Mouse (Mus musculus) mouse trophoblast stem cell (cell line): ENCODE measurements around the gene Cd33.

Experiments used
- in situ Hi-C, 2 experiments: fragments of 300-500 bp; cut with MseI, MboI; formaldehyde crosslinking; loops; 2 replicates in 1 of 2; 3 replicates in 1 of 2; pipeline ENCODE4 v1.15.1; 2025

Cd33 gene

DNA sequence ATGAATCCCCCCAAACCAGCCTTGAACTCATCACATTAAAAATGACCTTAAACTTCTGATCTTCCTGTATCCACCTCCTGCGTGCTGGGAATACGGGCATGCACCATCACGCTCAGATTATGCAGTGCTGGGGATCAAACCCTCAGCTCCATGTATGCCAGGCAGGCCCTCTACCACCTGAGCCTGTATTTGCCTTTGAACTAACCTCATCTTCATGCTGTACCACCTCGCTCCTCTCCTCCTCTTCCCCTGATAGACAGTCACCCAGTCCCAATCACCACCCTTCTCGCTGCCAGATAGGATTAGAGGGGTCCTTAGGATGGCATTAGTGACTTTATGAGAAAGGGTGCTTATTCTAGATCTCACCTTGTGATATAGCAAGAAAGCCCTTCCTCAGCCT is 29.2 kb downstream of the Cd33 start:
- in situ Hi-C loops = no loop called here

DNA sequence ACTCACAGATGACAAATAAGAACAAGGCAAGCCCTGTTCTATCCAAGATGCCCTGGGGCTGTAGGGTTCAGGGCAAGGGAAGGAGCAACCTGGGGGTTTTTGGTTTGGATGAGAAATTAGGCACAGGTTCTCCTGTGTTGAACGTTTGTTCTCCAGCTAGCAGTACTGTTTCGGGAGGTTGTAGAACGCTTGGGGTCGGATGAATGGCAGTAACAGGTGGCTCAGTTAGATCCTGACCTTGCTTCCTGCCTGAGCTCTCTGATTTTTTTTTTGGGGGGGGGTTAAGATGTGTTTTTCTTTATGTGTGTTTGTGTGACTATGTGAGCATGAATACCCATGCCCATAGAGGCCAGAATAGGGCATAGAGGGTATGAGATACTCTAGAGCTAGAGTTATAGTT is 31.7 kb downstream of the Cd33 start:
- in situ Hi-C loops = no loop called here

DNA sequence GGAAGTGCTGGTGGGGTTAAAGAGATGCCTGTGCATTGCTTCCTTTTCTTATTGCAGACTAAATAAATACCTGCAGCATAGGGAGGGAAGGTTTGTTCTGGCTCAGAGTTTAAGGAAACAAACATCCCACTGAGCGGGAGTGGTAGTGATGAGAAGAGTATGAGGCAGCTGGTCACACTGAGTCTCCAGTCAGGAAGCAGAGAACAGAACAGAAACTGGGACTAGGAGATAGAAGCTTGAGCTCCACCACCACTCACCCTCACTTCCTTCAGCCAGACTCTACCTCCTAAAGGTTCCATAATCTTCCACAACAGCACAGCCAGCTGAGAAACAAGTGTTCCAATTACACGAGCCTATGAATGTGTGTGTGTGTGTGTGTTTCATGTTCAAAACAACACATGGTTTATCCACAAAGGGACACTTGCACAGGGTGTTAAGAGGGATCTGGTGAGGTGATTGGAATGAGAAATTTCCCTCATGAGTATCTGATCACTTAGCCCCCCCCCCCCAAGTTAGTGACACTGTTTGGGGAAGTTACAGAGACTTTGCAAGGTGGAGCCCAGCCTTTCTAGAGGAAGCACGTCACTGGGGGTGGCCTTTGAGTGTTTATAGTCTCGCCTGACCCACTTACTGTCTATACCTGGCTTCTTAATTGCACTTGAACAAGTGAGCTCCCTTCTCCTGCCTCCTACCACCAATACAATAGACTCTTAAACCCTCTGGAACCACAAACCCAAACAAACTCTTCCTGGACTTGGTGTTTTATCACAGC is 32.3 kb downstream of the Cd33 start:
- in situ Hi-C loops = no loop called here

GRCm38 (mm10) chr7:43495343-43496021 is 48.7 kb downstream of the Cd33 start:
- in situ Hi-C loops = no loop called here

- in situ Hi-C loops = no loop called here
Observed at GRCm38 (mm10) chr7:43490861-43491260, 53.4 kb downstream of the Cd33 start.

DNA sequence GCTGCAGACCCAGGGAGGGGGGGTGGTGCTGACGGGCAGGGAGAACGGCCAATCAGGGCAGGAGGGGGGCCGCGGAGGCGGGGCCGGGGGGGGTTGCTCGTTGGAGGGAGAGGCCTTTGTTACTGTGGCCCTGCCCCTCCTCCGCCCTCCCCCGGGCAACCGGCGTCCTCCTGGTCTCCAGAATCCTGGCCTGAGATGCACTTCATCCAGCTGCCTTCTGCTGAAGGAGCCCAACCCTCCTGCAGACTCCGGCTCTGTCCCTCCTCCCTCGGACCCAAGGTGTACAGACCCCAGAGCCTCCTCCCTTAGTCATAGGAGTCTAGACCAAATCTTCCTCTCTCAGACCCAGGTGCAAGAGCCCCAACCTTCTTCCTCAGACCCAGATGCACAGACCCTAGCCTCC is 54.0 kb downstream of the Cd33 start:
- in situ Hi-C loops = no loop called here

DNA sequence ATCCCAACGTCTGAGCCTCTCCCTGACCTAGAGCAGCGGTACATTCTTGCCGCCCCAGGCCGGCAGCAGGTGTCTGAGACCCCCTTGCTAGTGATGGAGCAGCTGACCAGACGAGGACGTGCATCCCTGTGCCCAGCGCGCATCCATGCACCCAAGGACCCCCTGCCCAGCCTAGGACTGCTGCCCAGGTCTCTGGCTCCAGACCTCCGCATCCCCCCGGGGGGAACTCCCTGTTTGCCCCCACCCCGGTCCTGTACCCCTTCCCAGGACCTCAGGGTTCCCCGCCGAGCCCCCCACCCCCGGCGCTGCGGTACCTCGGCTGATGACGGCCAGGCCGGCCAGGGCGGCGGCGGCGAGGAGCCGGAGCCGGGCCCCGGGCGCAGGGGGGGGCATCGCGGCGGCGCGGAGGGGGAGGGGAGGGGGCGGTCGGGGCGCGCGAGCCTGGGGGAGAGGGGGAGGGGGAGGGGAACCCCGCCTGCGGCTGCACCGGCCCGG is 54.5 kb downstream of the Cd33 start, which contains the start of gene Iglon5:
Gene Iglon5 (minus strand): TSS at position 445 of the 495 bp plus-strand sequence.
- in situ Hi-C loops = no loop called here

- in situ Hi-C loops = no loop called here
Observed at GRCm38 (mm10) chr7:43488646-43489045, 55.6 kb downstream of the Cd33 start.

- in situ Hi-C loops = no loop called here
Observed at GRCm38 (mm10) chr7:43483236-43483635, 61.0 kb downstream of the Cd33 start.

DNA sequence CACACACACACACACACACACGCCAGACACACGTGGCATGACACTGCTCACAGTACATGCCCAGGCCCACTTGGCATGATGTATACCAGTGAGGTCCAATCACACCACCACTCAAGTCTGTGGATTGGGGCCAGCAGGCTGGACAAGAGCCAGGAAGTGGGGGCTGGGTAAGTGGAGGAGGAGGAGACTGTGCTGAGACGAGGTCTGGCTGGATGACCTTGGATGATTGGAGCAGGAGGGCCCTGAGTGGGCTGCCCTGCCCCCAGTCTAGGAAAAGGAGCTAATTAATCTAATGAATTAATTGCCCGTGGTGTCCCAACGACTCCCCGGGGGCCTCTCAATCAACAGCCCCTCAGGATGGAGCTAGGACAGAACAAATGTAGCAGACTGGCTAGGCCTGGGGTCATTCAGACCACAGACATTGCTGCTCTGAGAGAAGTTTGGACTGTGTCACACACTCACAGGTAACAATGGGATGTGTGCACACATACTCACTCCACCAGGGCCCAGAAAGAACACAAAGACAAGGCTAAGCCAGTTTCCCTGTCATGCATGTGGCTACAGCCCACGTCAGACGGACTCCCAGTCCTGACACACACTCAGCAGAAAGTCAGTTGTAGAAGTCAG is 62.0 kb downstream of the Cd33 start:
- in situ Hi-C loops = no loop called here

GRCm38 (mm10) chr7:43481191-43481590 is 63.0 kb downstream of the Cd33 start:
- in situ Hi-C loops = no loop called here

DNA sequence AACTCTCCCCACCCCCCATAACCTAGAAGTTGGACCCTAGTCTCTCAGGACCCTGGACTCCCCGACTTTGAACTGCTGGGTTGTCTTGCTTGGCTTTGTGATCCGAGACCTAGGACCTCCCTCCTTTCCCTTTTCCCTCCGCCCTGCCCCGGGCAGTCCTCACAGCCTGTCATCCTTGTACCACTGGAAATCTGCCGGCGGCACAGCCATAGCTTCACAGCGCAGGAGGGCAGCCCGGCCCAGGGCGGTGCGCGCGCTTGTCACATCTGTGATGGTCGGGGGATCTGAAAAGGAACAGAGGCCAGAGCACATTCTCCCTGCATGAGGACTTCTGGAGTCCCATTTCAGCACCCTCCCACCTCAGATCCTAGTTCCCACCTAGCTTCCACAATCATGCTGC is 67.9 kb downstream of the Cd33 start:
- in situ Hi-C loops = no loop called here

GRCm38 (mm10) chr7:43475706-43476105 is 68.5 kb downstream of the Cd33 start:
- in situ Hi-C loops = no loop called here
